Mouse (Mus musculus) intestine, embryonic 15.5 days (tissue): Measurements from ENCODE around the gene Tbce. TPM values are rescaled to one million over a fixed set of nuclear protein-coding genes. Genes with fewer than 3 reads are reported as not detected.
A peak's percentile ranks its signal among the peaks of the same experiment; 100 is the strongest.
"Not testable (repeated sequence)": the region's sequence is repeated elsewhere in the genome, so short reads cannot be mapped to it uniquely, and the experiment has no call there.

Experiments used
- ATAC-seq: fragments of 200-750 bp; cut with Nextera tagmentation; 2 replicates; pipeline ENCODE4 v1.8.0; 2017; ENCODE audit warnings: moderate TSS enrichment, moderate library complexity
- H3K27ac ChIP-seq: fragments of 300-500 bp; sonication (generic); 2 replicates; pipeline ENCODE4 v1.5.1; 2015; ENCODE audit warnings: mild to moderate bottlenecking, inconsistent platforms
- H3K27me3 ChIP-seq: fragments of 300-500 bp; sonication (generic); replicated peaks from 2 replicates; pipeline ENCODE4 v1.6.1; 2015; ENCODE audit warnings: inconsistent platforms
- H3K36me3 ChIP-seq: fragments of 300-500 bp; sonication (generic); 2 replicates; pipeline ENCODE4 v1.6.1; 2015; ENCODE audit warnings: inconsistent platforms
- H3K4me1 ChIP-seq: fragments of 300-500 bp; sonication (generic); replicated peaks from 2 replicates; pipeline ENCODE4 v1.6.1; 2015; ENCODE audit warnings: inconsistent platforms
- H3K4me2 ChIP-seq: fragments of 300-500 bp; sonication (generic); replicated peaks from 2 replicates; pipeline ENCODE4 v1.6.1; 2015; ENCODE audit warnings: mild to moderate bottlenecking, inconsistent platforms
- H3K4me3 ChIP-seq: fragments of 300-500 bp; sonication (generic); replicated peaks from 2 replicates; pipeline ENCODE4 v1.5.1; 2015; ENCODE audit warnings: inconsistent platforms
- H3K9ac ChIP-seq: fragments of 300-500 bp; sonication (generic); 2 replicates; pipeline ENCODE4 v1.6.1; 2015; ENCODE audit warnings: inconsistent platforms
- H3K9me3 ChIP-seq: fragments of 300-500 bp; sonication (generic); 2 replicates; pipeline ENCODE4 v1.6.1; 2016; ENCODE audit warnings: inconsistent platforms
- whole genome bisulfite sequencing: fragments of 180-500 bp; shearing (Covaris S2); methylation state at CpG from one replicate; pipeline ENCODE4 v1.1.7; 2015; 5-methylcytosine and 5-hydroxymethylcytosine counted together
- polyA plus RNA-seq: library from polyadenylated mRNA; unstranded; fragments of >200 nt; fragmentation: Nextera tagmentation; extraction: Ambion mirVana; gene quantifications from 2 replicates; pipeline ENCODE4 v1.2.1, GENCODE M21; 2015

Tbce gene
- polyA plus RNA-seq, 1 experiment from 2014 or later = 49.3 TPM

- peak; percentile 71; the same call in 1 of the 2 replicates for ATAC-seq
- peaks cover 25% of the 10 kb centered on the region for H3K36me3 ChIP-seq
- 66% methylated on average over 5 of the region's 5 CpGs for WGBS
These were observed 42.0 kb downstream of the Tbce start for GRCm38 (mm10) chr13:13997476-13997875.

GRCm38 (mm10) chr13:13995046-13995445 lies 44.4 kb downstream of the Tbce start:
- WGBS = 92% methylated on average over 5 of the region's 5 CpGs
- ATAC-seq = no peak

More at GRCm38 (mm10) chr13:13997476-13997875, 42.0 kb downstream of the Tbce start:
- H3K4me1 ChIP-seq = no peaks in the 10 kb centered on the region
- no peaks in the 10 kb centered on the region for H3K27me3 ChIP-seq
- H3K4me2 ChIP-seq = no peak overlapping the region
- H3K9me3 ChIP-seq = no peaks in the 10 kb centered on the region
- H3K9ac ChIP-seq = no peak overlapping the region
- H3K4me3 ChIP-seq = no peak overlapping the region
- H3K27ac ChIP-seq = no peak overlapping the region

GRCm38 (mm10) chr13:13993041-13993440 lies 46.4 kb downstream of the Tbce start:
- Histone ChIP-seq H3K4me1 (no peaks in the 10 kb centered on the region), H3K9me3 (no peaks in the 10 kb centered on the region), H3K36me3 (peaks cover 14% of the 10 kb centered on the region), H3K9ac (no peak overlapping the region), H3K4me3 (no peak overlapping the region), H3K27ac (no peak overlapping the region), H3K27me3 (no peaks in the 10 kb centered on the region), H3K4me2 (no peak overlapping the region)
- no peak for ATAC-seq
- WGBS = 79% methylated on average over 3 of the region's 3 CpGs

More at GRCm38 (mm10) chr13:13995046-13995445, 44.4 kb downstream of the Tbce start:
- Histone ChIP-seq H3K9ac (no peak overlapping the region), H3K4me3 (no peak overlapping the region), H3K27me3 (no peaks in the 10 kb centered on the region), H3K4me2 (no peak overlapping the region), H3K27ac (no peak overlapping the region), H3K4me1 (no peaks in the 10 kb centered on the region), H3K36me3 (peaks cover 21% of the 10 kb centered on the region), H3K9me3 (no peaks in the 10 kb centered on the region)

GRCm38 (mm10) chr13:13990391-13990790 lies 49.0 kb downstream of the Tbce start:
- Histone ChIP-seq H3K27me3 (no peaks in the 10 kb centered on the region), H3K9me3 (no peaks in the 10 kb centered on the region), H3K4me1 (no peaks in the 10 kb centered on the region), H3K4me3 (no peak overlapping the region), H3K9ac (no peak overlapping the region), H3K36me3 (peaks cover 10% of the 10 kb centered on the region), H3K4me2 (no peak overlapping the region), H3K27ac (no peak overlapping the region)
- no peak for ATAC-seq
- 65% methylated on average over 2 of the region's 2 CpGs for WGBS

GRCm38 (mm10) chr13:13989135-13989534 lies 50.3 kb downstream of the Tbce start:
- Histone ChIP-seq H3K27ac (no peak overlapping the region), H3K36me3 (0 out of 2 replicates have a peak, but pooled peaks cover 1% of the 10 kb centered on the region), H3K4me1 (no peaks in the 10 kb centered on the region), H3K4me2 (no peak overlapping the region), H3K9me3 (no peaks in the 10 kb centered on the region), H3K9ac (no peak overlapping the region), H3K27me3 (no peaks in the 10 kb centered on the region), H3K4me3 (no peak overlapping the region)
- ATAC-seq = no peak
- 89% methylated on average over 2 of the region's 2 CpGs for WGBS

GRCm38 (mm10) chr13:13983523-13983922 lies 55.9 kb downstream of the Tbce start:
- no peaks in the 10 kb centered on the region for H3K9me3 ChIP-seq
- H3K4me3 ChIP-seq = no peak overlapping the region
- H3K27me3 ChIP-seq = no peaks in the 10 kb centered on the region
- H3K27ac ChIP-seq = no peak overlapping the region
- 90% methylated on average over 6 of the region's 6 CpGs for WGBS
- no peak overlapping the region for H3K4me2 ChIP-seq
- H3K9ac ChIP-seq = no peak overlapping the region
- H3K36me3 ChIP-seq = no peaks in the 10 kb centered on the region
- H3K4me1 ChIP-seq = no peaks in the 10 kb centered on the region
- ATAC-seq = no peak

GRCm38 (mm10) chr13:13981842-13982241 lies 57.6 kb downstream of the Tbce start:
- H3K4me1 ChIP-seq, H3K4me3 ChIP-seq, H3K27me3 ChIP-seq, H3K4me2 ChIP-seq, H3K9ac ChIP-seq, H3K27ac ChIP-seq, H3K36me3 ChIP-seq, ATAC-seq, H3K9me3 ChIP-seq: not testable (repeated sequence)
- 92% methylated on average over 1 of the region's 1 CpGs for WGBS

GRCm38 (mm10) chr13:13969796-13970195 lies 69.6 kb downstream of the Tbce start:
- H3K4me1 ChIP-seq = no peaks in the 10 kb centered on the region
- no peaks in the 10 kb centered on the region for H3K36me3 ChIP-seq
- H3K9me3 ChIP-seq = no peaks in the 10 kb centered on the region
- no peak overlapping the region for H3K9ac ChIP-seq
- H3K4me3 ChIP-seq = no peak overlapping the region
- no peaks in the 10 kb centered on the region for H3K27me3 ChIP-seq
- no peak for ATAC-seq
- no peak overlapping the region for H3K27ac ChIP-seq
- no peak overlapping the region for H3K4me2 ChIP-seq
- 89% methylated on average over 1 of the region's 1 CpGs for WGBS

GRCm38 (mm10) chr13:13968629-13969111 lies 70.8 kb downstream of the Tbce start:
- H3K36me3 ChIP-seq = no peaks in the 10 kb centered on the region
- no peaks in the 10 kb centered on the region for H3K4me1 ChIP-seq
- H3K27me3 ChIP-seq = no peaks in the 10 kb centered on the region
- no peak overlapping the region for H3K4me3 ChIP-seq
- WGBS = 85% methylated on average over 4 of the region's 4 CpGs
- peak; percentile 96 for ATAC-seq
- H3K4me2 ChIP-seq = no peak overlapping the region
- H3K9me3 ChIP-seq = no peaks in the 10 kb centered on the region
- H3K27ac ChIP-seq = no peak overlapping the region
- no peak overlapping the region for H3K9ac ChIP-seq

GRCm38 (mm10) chr13:13966172-13966571 lies 73.3 kb downstream of the Tbce start:
- no peaks in the 10 kb centered on the region for H3K36me3 ChIP-seq
- H3K9me3 ChIP-seq = no peaks in the 10 kb centered on the region
- H3K4me3 ChIP-seq = no peak overlapping the region
- no peak overlapping the region for H3K27ac ChIP-seq
- 51% methylated on average over 4 of the region's 4 CpGs for WGBS
- H3K4me1 ChIP-seq = no peaks in the 10 kb centered on the region
- no peak for ATAC-seq
- H3K9ac ChIP-seq = no peak overlapping the region
- H3K4me2 ChIP-seq = no peak overlapping the region
- no peaks in the 10 kb centered on the region for H3K27me3 ChIP-seq

- H3K4me1 ChIP-seq = no peaks in the 10 kb centered on the region
- H3K36me3 ChIP-seq = no peaks in the 10 kb centered on the region
- no peaks in the 10 kb centered on the region for H3K9me3 ChIP-seq
- H3K27ac ChIP-seq = no peak overlapping the region
- no peak overlapping the region for H3K4me2 ChIP-seq
- H3K9ac ChIP-seq = no peak overlapping the region
- 72% methylated on average over 19 of the region's 19 CpGs for WGBS
- no peak for ATAC-seq
- no peak overlapping the region for H3K4me3 ChIP-seq
- H3K27me3 ChIP-seq = no peaks in the 10 kb centered on the region
These were observed 74.0 kb downstream of the Tbce start for GRCm38 (mm10) chr13:13965388-13965964.

- H3K9ac ChIP-seq = no peak overlapping the region
- 86% methylated on average over 4 of the region's 4 CpGs for WGBS
- H3K4me3 ChIP-seq = no peak overlapping the region
- no peak overlapping the region for H3K27ac ChIP-seq
- ATAC-seq = no peak
- no peak overlapping the region for H3K4me2 ChIP-seq
- no peaks in the 10 kb centered on the region for H3K36me3 ChIP-seq
- no peaks in the 10 kb centered on the region for H3K9me3 ChIP-seq
- H3K27me3 ChIP-seq = no peaks in the 10 kb centered on the region
- no peaks in the 10 kb centered on the region for H3K4me1 ChIP-seq
These were observed 78.4 kb downstream of the Tbce start for GRCm38 (mm10) chr13:13961046-13961445.

GRCm38 (mm10) chr13:13960211-13960610 lies 79.2 kb downstream of the Tbce start:
- Histone ChIP-seq H3K4me2 (no peak overlapping the region), H3K27ac (no peak overlapping the region), H3K4me3 (no peak overlapping the region), H3K36me3 (no peaks in the 10 kb centered on the region), H3K9me3 (no peaks in the 10 kb centered on the region), H3K9ac (no peak overlapping the region), H3K4me1 (no peaks in the 10 kb centered on the region), H3K27me3 (no peaks in the 10 kb centered on the region)
- no peak for ATAC-seq
- WGBS = 89% methylated on average over 4 of the region's 4 CpGs
